20 mouse cellular contexts compared by ENCODE assay signal in genomic region chr16:93367246-93367805, GRCm38 (mm10).
DNase-seq lines count a peak whose midpoint lies in the region; ATAC-seq and TF ChIP-seq lines count a peak whose summit lies in the region.
"Had no signal": no experiment of that assay in that cellular context is flagged by ENCODE, and none has a peak within 500 bp of the region (broad histone marks: within the 10 kb centered on the region; RNA-seq: fewer than 3 reads in every experiment).

No protein-coding gene starts in this region.

- 88% methylated on average over 8 of the region's 8 CpGs for WGBS in hindbrain, embryonic 10.5 days
- WGBS in hindbrain, embryonic 12.5 days = 85% methylated on average over 8 of the region's 8 CpGs

- POLR2A ChIA-PET in Patski (lab: Charles Lee) = no interaction called here

- intact Hi-C loops in heart, postnatal 14 days (cut with DNase I) = no loop called here

- H3K9me3 ChIP-seq in hindbrain, embryonic 10.5 days = no peaks in the 10 kb centered on the region
- no peaks in the 10 kb centered on the region for H3K9me3 ChIP-seq in hindbrain, embryonic 12.5 days (replicated peaks)
- H3K9me3 ChIP-seq: forebrain, embryonic 10.5 days; G1E had no signal

- no peak overlapping the region for H3K4me3 ChIP-seq in hindbrain, embryonic 10.5 days
- H3K4me3 ChIP-seq in hindbrain, embryonic 12.5 days = no peak overlapping the region
- H3K4me3 ChIP-seq: forebrain, embryonic 10.5 days had no signal

- in situ Hi-C loops in Patski (cut with MboI; ENCODE audit: low pct_unique_long_range_greater_than_20kb) = no loop called here

- no peak overlapping the region for H3K4me2 ChIP-seq in hindbrain, embryonic 12.5 days (replicated peaks)

- TF ChIP-seq CTCF in Patski (IDR thresholded peaks at IDR 0.05) = no peak

- peaks cover 20% of the 10 kb centered on the region for H3K4me1 ChIP-seq in hindbrain, embryonic 10.5 days (replicated peaks)
- H3K4me1 ChIP-seq in hindbrain, embryonic 12.5 days = peaks cover 11% of the 10 kb centered on the region; the same call in 1 of the 2 replicates

- no peak for DNase-seq in hindbrain, embryonic 10.5 days (ENCODE audit: low spot score)
- peak; percentile 61 for DNase-seq in Patski (ENCODE audit: low read depth, low spot score)
- DNase-seq in kidney, adult 18-20 months = peak; percentile 10
- peak; percentile 46 for DNase-seq in kidney, postnatal 10 days
- no peak for DNase-seq in c-Kit-positive CD71-positive TER-119-positive erythroid progenitor cells, embryonic 14.5 days (ENCODE audit: low spot score)
- DNase-seq in layer of hippocampus, adult 9-10 months (ENCODE audit: low spot score) = no peak
- no peak for DNase-seq in heart, postnatal 14 days
- DNase-seq: adrenal gland, postnatal 25 days; cerebellum, adult 11-12 months; cerebellum, postnatal 14 days; embryo, embryonic 11 days; heart, adult 18-20 months; lung, adult 18-20 months; lung, postnatal 14 days; retina, postnatal 1 day; right cerebral cortex, postnatal 4 days; thymus, postnatal 25 days had no signal

- CTCF ChIA-PET in Patski (lab: Charles Lee) = interaction anchor here (1.0 to 1.3 kb wide), 2 partner anchors 15 to 18 kb away, joined by 3 to 4 read pairs; no protein-coding TSS in a partner anchor

- no peak for ATAC-seq in hindbrain, embryonic 12.5 days (ENCODE audit: low FRiP score)
- ATAC-seq in Patski = peak; percentile 84

- 0 out of 2 replicates have a peak, but pooled peaks cover 5% of the 10 kb centered on the region for H3K27me3 ChIP-seq in hindbrain, embryonic 10.5 days (ENCODE audit: insufficient read depth, poor library complexity, severe bottlenecking)
- H3K27me3 ChIP-seq in hindbrain, embryonic 12.5 days = no peaks in the 10 kb centered on the region; the same call in 1 of the 2 replicates
- H3K27me3 ChIP-seq in Patski = no peaks in the 10 kb centered on the region

- H3K36me3 ChIP-seq in hindbrain, embryonic 10.5 days = no peaks in the 10 kb centered on the region
- no peaks in the 10 kb centered on the region for H3K36me3 ChIP-seq in hindbrain, embryonic 12.5 days
- H3K36me3 ChIP-seq: forebrain, embryonic 10.5 days; G1E had no signal

- H3K9ac ChIP-seq in hindbrain, embryonic 12.5 days = no peak overlapping the region

- 0 out of 2 replicates have a peak overlapping the region, but pooled peaks have one; percentile 8 for H3K27ac ChIP-seq in hindbrain, embryonic 10.5 days
- H3K27ac ChIP-seq in hindbrain, embryonic 12.5 days = no peak overlapping the region
- H3K27ac ChIP-seq: forebrain, embryonic 10.5 days had no signal

Comparison
In these comparisons a context has a peak if more than half of its experiments do, and no peak if none do; other contexts are left out.
1. DNase-seq: peak in Patski (single experiment), kidney, adult 18-20 months (single experiment) and kidney, postnatal 10 days (single experiment); none in hindbrain, embryonic 10.5 days (single experiment), c-Kit-positive CD71-positive TER-119-positive erythroid progenitor cells, embryonic 14.5 days (single experiment), layer of hippocampus, adult 9-10 months (single experiment) and heart, postnatal 14 days (0 of 2).